Mouse (Mus musculus) T-helper 2 cell (primary cell): ENCODE measurements around the gene Herpud1.

ENCODE experiments used
- in situ Hi-C: fragments of 300-600 bp; cut with MboI, MseI; formaldehyde crosslinking; loops from one replicate; pipeline ENCODE4 v1.15.1; 2025; ENCODE audit warnings: high pct_unique_total_duplicates

The Herpud1 gene

DNA sequence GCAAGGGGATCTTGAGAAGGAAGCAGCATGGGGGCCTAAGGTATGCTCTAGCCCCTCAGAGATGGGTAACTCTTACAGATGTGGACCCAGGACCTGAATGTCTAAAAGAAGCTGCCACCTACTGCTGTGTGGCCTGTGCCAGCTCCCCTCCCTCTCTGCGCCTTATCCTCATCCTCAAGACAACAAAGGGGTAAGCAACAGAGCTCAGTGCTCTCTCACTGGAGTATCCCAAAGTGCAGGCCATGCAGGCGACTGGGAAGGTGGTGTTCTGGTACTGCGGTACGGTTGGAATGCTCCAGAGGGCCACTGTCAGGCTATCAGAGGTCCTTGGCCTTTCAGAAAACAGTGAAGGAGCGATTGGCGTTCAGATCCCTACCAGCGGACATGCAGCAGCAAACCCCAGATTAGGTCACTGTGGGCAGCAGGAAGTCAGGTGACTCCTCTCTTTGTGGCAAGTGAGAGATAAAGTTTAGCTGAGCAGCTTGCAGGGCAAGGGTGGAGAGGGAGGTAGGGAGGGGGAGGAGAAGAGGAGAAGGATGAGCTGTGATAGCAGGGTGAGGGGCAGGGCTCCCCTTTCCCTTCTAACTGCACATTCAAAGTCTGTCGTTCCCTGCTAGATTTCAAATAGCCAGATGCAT lies 22.3 kb downstream of the Herpud1 start:
- in situ Hi-C loops = no loop called here

DNA sequence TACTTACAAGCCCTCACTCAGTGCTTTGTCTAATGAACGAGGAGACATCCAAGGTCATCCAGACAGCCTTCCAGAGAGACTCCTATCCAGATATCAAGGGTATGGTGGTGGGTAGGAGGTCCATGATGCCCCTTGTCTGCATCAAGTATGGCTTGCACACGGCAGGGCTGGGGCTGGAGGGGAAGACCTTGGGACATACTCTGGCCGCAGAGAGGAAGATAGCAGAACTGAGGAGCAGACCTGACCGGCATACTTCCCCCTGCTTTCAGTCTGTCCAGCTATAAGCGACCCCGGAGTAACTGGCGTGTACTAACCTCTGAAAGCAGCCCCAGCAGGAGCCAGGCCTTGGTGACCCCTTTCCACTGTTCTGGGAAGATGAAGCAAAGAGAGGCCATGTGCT lies 23.3 kb downstream of the Herpud1 start:
- in situ Hi-C loops = no loop called here

DNA sequence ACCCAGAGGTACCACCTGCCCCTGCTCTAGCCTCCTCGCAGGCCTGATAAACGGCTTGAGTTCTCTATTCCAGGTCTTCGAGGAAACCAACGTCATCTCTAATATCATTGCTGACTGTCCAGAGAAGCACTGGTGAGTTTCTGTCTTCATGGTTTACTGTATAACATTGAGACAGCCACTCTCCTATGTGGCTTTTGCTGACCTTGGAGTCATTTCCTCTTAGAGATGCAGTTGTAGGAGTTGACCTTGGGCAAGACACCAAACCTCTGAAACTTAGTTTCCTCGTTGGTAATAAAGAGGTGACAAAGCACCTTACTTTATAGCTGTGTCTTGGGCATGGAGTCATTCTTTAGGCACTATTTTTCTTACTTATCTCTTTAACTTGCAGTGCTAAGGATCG lies 26.3 kb downstream of the Herpud1 start:
- in situ Hi-C loops = no loop called here

DNA sequence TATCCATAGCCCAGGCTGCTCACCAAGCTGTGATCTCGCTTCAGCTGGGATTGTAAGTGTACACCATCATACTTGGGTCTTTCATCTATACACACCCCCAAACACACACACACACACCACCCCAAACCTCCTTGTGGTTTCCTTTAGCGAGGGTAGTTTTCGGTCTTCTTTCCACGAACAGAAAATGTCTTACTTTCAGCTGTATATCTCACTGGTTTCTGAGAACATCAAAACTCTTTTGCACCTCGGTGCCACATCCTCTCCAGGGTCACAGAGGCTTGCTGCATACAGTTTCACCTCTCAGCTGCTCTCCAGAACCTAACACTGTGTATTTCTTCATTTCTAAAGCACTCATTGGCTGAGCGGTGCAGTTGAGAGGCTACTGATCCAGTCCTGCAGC lies 27.3 kb downstream of the Herpud1 start:
- in situ Hi-C loops = no loop called here

DNA sequence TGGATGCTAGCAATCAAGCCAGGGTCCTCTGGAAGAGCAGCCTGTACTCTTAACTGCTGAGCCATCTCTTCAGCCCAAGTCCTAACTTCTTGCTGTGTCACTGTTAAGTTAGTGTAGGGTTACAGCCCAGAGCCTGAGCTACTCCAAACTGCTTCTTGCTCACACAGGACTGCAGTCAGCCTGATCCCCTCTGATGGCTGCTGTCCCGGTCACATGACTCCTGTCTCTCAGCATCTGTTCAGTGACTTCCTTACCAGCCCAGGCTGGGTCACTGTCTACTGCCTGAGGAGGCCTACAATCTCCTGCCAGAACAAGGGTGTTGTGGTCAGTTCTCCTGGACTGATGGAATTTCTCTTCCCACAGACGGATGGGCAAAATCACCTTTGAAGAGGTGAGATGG lies 29.0 kb downstream of the Herpud1 start:
- in situ Hi-C loops = no loop called here

DNA sequence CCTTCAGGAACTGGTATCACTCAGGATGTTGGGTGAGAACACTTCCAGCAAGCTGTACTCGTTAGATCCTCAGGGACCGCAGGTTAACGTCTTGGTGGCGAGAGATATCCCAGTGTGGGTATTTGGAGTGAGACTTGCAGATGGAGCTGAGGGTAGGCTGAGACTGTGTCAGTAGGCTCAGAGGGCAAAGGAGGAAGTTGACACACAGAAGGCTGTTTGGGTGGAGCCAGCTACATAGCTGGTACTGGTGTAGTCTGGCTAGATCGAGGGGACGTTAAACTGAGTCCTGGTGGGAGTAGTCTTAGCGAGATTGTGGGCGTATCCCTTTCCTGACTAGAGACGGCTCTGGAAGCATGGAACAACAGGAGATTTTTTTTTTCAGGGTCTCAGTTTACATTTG lies 31.8 kb downstream of the Herpud1 start:
- in situ Hi-C loops = no loop called here

DNA sequence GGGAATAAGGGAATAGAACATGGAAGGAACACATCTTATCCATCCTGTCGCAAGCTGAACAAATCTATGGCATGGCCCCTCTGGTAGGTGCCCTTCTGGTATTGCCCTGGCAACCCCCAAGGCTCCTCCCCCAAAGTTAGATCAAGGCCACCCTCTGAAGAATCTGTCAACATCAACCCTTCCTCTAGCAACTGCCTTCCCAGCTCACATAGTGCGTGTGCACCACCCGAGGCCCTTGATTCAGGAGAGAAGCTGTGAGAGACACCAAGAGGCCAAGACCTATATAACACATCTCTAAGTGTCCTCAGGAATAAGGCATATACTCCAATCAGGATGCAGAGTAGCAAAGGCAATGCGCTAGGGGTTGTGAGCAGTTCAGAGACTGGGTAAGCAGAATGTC lies 36.0 kb downstream of the Herpud1 start:
- in situ Hi-C loops = no loop called here

DNA sequence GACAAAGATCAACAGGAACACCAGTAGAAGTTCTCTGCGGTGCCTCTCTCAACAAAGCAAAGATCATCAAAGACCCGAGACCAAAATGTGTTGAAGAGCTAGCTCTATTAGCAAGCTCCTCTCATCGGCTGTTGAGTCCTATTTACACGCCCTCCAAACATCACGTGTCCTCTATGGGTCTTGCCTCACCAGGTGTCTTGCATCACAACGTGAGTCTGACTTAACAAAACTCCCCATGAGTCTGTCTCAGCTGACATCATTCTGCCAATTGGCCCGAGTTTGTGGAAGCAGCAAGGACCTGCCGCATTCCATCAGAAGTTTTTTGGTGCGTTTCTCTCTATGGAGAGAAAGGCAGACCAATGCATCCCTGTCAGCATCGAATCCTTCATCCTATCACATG lies 41.7 kb downstream of the Herpud1 start:
- in situ Hi-C loops = no loop called here

DNA sequence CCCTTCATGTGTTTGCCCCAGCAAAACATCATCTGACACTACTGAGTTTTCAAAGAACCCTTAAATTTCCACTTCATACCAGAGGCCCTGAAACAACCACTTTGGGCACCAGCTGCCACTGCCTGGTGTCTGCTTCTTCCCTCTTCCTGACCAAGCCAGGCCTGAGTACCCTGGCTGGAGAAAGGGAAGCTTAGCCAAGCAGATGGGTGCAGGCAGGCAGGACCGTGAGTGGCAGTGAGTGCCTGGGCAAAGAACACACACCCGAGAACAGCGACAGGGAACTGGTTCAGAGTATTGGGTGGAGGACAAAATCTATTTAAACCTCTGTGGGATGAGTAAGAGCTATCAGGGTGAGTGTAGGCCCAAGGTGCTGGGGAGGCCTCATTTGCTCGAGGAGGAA lies 42.2 kb downstream of the Herpud1 start:
- in situ Hi-C loops = no loop called here

DNA sequence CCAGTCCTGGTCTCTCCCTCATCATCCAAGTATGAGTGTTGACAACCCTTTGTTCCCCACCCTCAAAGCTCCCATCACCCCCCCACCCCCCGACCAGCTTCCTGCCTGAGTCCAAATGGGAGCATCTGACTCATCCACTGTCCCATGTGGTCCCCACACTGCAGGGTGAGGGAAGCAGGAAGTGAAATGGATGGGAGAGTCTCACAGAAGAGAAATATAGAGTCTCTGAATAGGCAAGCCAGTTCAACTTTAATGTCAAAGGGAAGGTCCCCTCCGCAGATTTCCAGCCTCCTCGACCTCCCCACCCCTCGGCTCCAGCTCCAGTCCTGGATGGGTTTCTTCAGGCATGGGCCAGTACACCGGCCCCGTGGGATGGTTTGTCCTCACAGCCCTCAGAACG lies 43.1 kb downstream of the Herpud1 start:
- in situ Hi-C loops = no loop called here

DNA sequence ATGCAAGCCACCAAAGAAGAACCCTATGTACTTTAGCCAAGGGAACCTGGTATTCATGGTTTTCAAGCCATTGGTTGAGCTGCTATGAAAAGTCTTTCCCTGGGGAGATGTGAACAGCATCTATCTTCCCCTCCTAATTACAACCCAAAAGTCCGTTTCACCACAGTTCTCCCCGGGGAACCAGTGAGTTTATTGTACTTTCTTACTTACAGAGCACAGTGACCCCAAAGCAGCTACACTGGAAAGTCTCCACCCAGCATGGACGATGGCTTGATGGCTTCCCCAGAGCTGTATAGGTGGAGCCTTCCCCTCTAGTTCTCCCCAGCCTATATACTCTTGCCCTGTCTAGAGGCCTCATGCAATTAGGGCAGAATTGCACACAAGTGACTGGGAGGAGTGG lies 46.0 kb downstream of the Herpud1 start:
- in situ Hi-C loops = no loop called here

DNA sequence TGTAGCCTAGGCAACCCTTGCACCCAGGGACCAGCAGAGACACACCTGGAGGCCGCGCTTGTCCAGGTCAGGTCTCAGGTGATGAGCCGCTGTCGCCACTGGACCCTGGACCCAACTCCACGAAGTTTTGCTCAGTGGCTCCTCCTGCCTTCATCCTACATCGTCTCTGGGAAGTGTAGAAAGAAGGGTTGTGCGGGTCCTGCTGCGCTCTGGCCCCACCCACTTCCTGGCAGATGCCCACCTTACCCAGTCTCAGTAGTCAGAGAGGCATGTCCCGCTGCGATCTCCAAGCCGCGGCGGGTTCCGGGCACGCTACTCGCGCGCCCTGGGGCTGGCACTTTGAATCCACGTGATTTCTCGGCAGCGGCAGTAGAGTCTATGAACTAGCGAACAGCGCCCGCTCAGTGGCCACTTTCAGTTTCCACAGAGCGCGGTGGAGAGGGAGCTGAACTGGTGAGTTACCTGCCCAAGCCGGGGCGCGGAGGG lies 47.8 kb downstream of the Herpud1 start, which contains the start of gene Nlrc5:
Gene Nlrc5, plus strand, starts transcription at position 376 of the 486 bp plus-strand sequence.
- in situ Hi-C loops = no loop called here

DNA sequence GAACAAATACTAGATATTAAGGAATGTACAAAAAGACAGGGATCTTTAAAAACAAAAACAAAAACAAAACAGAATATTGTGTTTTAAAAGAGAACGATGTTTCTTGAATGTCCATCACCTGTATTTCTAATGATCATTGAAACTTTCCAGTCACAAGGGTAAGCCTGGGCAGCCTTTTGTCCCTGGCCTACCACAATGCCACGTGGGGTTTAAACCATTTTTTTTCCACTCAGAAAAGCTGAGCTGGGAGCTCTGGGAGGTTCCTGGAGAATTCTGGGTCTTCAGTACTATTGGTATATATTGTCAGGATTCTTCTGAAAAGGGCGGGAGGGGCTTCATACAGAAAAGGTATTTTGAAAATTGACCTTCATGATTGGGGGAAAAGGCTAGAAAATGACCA lies 48.7 kb downstream of the Herpud1 start:
- in situ Hi-C loops = no loop called here

DNA sequence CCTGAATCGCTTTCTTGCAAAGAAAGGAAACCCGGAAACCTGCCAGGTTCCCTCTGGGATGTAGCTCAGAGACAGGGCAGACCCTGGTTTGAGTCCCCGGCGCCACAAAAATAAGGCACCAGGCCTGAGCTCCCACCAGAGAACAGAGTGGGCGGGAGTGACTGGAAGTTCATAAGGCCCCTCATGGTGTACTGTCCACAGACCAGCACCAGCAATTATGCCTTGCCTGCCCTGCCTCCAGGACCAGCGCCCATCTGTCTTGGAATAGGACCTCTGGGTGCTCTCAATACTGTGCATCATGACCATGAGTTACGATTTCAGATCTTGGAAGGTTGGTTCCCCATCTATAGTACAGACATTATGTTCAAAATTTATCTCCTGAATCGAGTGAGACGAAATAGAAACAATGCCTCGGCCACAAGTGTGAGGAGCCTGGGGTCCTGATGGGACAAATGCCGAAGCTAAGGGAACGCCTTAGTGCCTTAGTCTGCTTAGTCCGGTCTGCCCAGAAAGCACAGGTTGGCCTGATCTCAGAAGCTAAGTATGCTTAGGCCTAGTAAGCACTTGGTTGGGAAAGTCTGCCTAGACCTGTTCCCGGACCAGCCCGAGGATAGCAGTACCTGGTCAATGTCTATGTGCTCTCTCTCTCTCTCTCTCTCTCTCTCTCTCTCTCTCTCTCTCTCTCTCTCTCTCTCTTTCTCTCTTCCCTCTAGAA lies 49.3 kb downstream of the Herpud1 start:
- in situ Hi-C loops = no loop called here

DNA sequence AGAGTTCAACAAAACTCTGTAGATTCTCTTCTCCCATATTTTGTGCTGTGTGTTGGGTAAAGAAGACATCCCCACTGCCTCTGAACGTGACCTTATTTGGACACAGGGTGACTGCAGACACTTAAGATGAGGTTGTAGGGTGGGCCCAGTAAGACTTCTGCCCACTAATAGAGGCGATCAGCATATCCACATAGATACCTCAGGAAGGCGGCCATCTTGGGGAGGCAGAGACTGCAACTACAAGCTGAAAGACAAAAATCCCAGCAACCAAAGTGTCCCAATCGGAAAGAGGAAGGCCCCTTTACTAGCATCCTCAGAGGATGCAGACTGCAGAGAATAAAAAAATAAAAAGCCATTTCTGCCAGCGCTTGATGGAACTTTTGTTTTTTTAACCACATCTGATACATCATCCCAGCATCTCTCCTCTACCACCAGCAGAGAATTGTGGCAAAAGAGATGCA lies 49.9 kb downstream of the Herpud1 start:
- in situ Hi-C loops = no loop called here

DNA sequence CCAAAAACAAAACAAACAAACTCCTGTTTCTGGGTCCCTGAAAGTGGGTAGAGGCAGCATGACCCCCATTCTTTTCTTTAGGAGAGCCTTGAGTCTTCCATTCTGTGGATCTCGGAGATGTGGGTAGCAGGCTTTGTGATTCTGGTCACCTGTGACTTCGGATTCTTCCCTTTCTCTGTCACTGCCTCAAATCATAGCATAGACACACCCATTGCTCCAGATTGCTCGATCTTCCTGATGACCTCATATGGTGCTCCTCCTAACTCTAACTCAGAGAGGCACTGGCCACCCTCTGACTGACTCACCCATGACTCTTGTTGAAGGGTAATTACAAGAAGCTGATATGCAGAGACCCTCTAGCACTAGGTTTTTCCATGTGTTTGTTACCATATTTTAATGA lies 50.7 kb downstream of the Herpud1 start:
- in situ Hi-C loops = no loop called here

DNA sequence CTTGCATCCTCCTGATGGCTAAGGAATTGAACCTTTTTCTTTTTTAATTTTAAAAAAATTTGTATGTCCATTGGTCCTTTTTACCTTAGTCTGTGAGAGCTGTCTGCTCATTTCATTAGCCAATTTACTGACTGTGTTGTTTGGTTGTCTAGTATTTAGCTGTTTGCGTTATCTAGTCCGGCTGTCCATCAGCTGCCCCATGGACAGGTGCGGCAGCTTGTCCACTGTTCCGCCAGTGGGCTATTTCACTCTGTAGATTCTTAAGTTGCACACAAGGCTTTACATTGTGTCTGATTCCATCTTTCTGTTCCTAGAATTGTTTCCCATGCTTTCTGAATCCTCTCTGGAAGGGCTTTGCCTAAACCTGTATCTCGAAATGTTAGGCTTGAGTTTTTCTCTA lies 52.4 kb downstream of the Herpud1 start:
- in situ Hi-C loops = no loop called here

DNA sequence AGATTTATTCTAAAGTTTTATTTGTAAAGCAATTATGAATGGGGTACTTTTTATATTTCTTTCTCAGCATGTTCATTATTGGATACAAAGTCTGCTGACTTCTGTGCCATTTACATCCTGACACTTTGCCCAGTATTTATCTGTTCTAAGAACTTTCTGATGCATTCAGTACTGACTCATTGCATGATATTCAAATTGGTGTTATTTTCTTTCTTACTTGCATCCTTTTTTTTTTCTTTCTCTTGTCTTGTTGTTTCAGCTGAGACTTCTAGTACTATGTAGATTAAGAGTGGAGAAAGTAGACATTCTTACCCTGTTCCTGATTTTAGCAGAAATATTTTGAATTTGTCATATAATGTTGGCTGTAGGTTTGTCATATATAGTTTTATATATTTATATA lies 53.5 kb downstream of the Herpud1 start:
- in situ Hi-C loops = no loop called here

DNA sequence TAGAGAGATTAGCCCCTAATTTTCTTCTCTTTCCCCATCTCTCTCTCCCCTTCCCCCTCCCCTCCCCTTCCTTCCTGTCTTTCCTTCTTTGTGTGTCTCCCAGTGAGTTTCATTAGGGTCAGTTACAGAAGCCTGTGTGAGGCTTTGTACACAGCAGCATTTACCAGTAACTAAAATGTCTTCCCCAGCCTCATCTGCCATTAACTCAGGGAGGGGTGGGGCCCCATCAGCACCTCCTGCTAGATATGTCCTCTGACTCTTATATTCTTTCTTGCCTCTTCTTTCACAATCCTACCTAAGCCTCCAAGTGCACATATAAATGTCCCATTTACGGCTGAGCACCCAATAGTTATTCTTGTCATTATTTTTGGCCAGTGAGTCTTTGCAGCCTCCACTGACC lies 54.2 kb downstream of the Herpud1 start:
- in situ Hi-C loops = no loop called here

DNA sequence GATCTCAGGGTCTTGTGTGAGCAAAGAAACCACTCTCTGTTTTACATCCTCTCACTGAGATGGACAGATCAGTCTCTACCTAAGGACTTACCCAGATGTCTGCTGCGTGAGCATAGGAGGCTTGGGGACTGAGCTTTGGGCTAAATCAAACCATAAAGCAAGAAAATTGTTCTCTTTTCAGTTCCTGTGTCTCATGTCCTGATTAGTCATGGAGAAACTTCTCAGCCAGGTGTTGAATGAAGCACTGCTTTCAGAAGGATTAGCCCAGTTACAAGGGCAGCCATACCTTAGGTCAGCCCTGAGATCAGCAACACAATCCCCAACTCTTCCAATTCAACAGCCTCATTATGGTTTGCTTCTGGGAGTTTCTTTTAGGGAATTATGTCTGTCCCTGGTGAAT lies 55.4 kb downstream of the Herpud1 start:
- in situ Hi-C loops = no loop called here

DNA sequence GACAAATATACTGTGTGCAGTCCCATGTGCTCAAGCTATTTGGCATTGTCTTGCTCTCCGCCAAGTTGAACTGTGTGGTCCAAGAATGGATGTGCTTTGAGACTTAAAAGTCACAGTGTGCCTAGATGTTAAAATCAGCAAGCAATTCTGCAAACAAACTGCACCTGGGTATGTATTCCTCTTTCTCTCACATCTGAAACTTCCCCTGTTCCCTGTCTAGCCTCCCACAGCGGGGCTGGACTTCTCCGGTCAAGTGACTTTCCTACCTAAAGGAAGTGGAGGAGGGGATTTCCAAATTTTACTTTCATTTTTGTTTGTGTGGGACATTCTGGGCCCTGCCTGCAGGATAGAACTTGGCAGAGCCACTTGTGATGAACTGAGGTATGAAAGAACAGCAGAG lies 56.9 kb downstream of the Herpud1 start:
- in situ Hi-C loops = no loop called here

DNA sequence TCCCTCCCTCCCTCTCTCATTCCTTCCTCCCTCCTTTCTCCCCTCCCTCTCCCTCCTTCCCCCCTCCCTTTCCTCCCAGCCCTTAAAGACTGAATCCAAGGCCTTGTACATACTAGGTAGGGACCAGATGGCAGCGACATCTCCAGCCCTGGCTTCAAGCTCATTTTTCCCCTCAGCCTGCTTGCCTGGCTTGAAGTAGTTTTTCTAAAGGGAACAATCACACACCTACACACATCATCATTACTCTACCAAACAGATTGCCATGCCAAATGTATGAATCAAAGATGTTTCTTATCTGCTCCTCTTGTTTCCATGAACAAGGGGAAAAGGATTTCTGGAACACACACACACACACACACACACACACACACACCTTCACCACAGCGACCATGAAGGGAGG lies 58.2 kb downstream of the Herpud1 start:
- in situ Hi-C loops = no loop called here
